Mouse (Mus musculus): ENCODE data around the gene Tmem106a. TPM values are rescaled to one million over a fixed set of nuclear protein-coding genes. Genes with fewer than 3 reads are reported as not detected.
"Not testable (repeated sequence)": the region's sequence is repeated elsewhere in the genome, so short reads cannot be mapped to it uniquely, and the experiment has no call there.

The Tmem106a gene
- total RNA-seq (2021) = 1 to 10 TPM in 1 of 2 experiments, under 1 TPM in 1; 0.96 to 1.8 TPM
- long read RNA-seq, experiment 1 = 0 reads
- long read RNA-seq, experiment 2, partial matches to known transcripts = 1 of 1 reads
- long read RNA-seq, experiment 2, other reads (novel, unspliced or antisense) = 0 of 1 reads

DNA sequence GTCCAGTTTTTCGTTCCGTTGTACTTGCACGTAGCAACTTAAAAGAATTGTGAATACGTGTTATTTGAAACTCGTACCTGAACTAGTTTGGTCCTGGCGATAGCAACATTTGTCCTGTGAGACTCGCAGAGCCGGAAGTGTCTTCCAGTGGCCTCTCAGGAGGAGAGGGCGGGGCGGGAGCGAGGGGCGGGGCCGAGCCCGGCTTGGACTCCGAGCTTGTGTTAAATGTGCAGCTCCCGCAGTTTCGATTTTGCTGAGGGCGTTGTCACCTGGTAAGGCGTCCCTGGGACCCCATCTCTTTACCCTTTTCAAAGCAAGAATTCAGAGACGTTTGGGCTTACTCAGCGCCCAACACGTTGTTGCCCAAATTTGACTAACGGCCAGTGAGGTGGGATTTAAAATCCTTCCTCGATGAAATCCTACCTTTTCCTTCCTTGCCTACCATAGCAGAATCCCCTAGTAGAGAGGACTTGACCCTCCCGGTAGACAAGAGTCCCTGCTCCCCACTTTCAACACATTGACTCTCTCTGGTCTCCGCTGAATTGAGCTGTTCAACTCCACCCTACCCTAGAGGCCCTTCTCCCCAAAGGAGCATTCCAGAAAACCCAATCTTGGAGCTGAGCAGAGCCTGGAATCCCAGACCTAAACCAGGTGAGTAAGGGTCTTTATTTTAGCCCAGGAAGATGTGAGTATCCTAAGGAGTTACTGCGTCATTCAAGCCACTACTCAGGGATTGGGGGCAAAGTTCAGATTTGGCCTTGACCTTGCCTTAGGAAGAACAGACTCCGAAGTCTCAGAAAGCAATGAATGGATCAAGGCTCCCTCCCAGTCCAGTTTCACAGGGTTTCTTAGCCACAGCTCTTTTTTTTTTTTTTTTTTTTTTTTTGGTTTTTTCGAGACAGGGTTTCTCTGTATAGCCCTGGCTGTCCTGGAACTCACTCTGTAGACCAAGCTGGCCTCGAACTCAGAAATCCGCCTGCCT is at the start of gene Tmem106a:
TSS of gene Tmem106a (plus strand) at position 189 of the 982 bp plus-strand sequence.
- peak in 1 of 2 experiments; percentile 40 for DNase-seq
- intact Hi-C loops (cut with DNase I) = no loop called here

DNA sequence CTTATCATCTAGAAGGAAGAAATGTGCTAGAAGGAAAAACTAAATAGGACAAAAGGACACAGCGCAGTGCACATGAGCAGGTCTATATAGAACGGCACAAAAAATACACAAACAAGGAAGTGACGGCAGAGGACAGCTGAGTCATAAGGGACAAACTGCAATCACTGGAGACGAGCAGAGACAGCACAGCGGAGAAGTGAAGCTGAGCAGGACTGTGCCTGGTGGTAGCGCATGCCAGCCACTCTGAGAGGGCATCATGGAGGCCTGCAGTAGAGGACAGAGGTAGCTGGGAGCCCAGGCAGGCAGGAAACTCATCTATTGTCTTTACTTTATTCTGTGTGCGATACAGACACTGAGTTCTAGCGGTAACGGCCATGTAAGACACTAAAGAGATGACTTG is 38.5 kb upstream of the Tmem106a start:
- no peak for DNase-seq
- intact Hi-C loops (cut with DNase I) = no loop called here

DNA sequence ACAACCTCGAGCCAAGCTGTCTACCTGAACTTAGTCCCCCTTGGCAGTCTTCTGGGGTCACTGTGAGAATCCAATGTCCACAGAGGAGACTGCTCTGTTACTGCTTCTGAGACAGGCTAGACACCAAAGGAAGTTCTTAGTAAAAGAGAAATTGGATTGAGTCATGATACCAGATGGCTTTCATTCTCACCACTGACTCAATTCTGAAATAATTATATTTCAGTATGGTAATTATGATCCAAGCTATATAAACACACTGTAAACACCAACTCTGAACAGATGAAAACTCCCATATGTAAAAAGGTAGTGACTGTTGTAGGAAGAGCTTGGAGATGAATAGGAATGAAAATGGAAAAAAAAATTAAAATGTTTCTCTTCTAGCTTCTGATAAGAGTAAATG is 37.9 kb upstream of the Tmem106a start:
- intact Hi-C loops (cut with DNase I) = no loop called here
- DNase-seq = no peak

DNA sequence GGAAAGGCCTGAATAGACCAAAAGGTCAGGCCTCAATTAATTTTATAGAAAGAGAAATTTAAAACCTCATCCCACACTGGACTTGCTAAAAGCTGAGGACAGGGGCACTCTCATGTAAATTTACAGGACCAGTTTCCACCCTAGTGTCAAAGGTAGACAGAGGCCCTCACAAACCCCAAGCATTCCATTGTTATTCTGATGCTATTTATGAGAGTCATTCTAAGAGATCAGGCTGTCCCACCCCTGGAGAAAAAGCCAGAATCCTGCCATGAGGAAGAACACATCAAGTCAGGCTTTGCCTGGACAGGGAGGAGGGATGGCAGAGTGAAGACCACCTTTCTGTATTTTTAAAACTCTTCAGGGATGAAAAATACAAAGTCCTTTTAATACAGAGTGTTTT is 33.5 kb upstream of the Tmem106a start:
- DNase-seq = no peak
- intact Hi-C loops (cut with DNase I) = loop anchor here (5.0 kb wide), 1 partner anchor 76 kb away; no protein-coding TSS in a partner anchor

DNA sequence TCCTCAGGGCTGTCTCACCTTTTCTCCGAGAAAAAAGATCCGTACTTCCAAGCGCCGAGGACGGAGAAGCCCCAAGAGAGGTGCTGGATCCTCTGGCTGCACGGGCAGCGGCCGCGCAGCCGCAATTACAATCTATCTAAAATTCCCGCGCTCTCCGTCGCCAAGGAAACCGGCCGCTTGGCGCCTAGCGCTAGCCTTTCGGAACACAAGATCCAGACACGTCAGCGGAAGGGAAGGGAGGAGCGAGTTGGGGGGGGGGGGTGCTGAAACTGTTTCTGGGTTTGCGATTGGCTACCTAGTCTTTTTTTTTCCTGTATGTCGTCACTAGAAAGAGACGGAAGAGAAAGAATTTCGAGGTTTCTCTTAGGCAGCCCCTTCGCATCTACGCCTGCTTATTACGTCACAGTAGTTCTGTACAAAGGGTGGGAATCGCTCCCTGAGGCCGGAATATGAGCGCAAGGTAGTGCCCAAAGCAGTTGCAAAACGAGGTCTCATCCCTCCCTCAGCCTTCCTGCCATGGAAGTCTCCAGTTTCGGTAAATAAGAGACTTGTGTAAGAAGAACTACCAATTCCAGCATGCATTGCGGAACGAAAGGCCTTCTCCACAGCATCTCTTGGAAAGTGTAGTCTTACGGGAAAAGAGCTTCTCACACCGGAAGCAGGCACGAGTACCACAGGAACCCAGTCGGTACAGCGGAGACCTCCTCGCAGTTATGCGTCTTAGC is 30.1 kb upstream of the Tmem106a start, which contains the start of the genes Brca1 and Nbr1:
TSS of gene Brca1 (minus strand) at position 205 of the 725 bp plus-strand sequence.
TSS of gene Nbr1 (plus strand) at position 399 of the 725 bp plus-strand sequence.
- DNase-seq = peak; percentile 91 to 95
- intact Hi-C loops (cut with DNase I) = no loop called here

DNA sequence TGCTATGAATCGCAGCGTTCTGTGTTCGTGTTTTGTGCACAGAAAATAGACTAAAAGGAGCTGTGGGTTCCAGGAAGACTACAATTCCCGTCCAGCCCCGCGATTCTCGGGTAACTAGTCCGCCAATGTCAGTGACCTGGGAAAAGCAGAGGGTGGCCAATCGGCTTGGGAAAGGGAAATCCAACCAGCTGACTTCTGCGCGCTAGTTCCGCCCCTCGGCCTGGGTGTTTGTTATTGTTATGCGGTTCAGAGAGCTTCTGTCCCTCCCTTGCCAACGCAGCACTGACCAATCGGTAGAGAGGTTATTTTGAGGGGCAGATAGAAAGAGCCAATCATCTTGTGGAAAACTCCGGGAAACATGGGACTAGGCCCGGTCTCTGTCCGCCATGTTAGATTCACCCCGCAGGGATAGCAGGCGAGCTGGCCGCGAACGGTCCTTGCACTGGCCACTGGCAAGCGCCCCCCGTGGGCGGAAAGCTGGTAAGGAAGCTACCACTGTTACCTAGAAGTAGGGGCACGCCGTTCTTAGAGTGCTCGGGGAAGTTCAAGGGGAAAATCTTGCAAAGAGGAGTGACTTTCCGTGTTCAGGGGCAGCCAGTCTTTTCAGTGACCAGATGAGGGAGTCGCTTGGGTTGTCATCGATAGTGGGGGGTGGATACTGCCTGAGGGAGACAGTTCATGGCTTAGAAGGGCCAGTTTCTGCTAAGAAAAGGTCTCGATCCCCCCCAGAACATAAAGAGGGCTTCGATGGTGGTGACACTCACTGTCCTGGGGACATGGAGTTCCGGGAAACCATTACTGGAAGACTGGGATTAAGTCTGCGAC is 29.4 kb upstream of the Tmem106a start:
- intact Hi-C loops (cut with DNase I) = no loop called here
- peak; percentile 92 to 93 for DNase-seq

DNA sequence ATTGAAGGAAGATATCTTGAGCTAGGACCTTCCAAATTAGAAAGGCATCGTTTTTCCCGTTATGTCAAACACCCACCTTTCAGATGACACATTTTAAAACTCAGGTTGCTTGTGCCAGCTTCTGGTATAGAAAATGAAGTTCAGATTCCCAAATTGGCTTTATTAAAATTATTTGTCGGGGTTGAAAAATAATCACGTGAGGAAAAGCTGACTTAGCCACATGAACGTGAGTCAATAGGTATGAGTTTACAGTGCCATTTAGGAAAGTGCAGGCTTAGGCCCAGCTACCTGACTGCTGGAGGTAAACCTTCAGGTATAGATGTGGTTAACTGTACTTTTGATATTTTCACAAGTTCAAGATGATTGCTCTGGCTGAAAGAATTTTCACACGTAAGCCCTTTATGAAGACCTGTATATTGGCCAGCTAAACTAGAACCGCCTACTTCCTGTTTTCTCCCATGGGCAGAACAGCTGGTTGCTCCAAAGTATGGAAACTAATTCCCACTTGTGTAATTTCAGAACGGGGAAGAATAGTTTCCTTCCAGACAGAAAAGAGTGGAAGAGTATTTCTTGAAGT is 28.6 kb upstream of the Tmem106a start:
- intact Hi-C loops (cut with DNase I) = no loop called here
- DNase-seq = no peak

DNA sequence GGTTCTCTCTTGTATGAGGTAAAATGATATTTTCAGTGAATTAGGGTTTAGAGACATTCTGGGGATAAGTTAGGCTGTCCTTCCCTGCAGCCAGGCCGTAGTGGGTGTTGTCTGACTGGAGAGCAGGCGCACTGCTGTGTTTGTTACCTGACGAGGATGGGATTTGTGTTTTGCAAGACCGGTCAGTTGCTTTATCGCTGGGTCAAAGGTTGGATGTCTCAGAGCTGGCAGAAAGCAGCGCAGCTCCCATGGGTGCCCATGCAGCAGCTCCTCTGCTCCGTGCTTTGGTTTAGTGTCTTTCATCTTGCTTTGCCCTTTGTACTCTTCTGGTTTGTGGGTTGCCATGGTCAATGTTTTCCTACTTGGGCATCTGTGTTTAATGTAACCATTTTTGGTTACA is 25.5 kb upstream of the Tmem106a start:
- intact Hi-C loops (cut with DNase I) = no loop called here
- no peak for DNase-seq

DNA sequence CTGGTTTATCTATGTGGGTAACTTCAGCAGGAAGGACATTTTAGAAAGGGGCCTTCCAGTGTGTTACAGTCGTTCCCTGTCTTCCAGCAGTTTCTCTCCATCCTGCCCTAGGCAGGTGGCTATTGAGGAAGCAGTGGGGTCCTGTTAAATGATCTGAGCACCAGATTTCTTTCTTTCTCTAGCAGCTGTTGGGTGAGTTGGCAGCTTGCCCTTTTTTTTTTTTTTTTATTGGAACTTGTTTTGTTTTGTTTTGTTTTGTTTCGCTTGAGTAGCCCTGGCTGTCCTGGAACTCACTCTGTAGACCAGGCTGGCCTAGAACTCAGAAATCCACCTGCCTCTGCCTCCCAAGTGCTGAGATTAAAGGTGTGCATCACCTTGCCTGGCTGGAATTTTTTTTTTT is 25.1 kb upstream of the Tmem106a start:
- DNase-seq = no peak
- intact Hi-C loops (cut with DNase I) = no loop called here

DNA sequence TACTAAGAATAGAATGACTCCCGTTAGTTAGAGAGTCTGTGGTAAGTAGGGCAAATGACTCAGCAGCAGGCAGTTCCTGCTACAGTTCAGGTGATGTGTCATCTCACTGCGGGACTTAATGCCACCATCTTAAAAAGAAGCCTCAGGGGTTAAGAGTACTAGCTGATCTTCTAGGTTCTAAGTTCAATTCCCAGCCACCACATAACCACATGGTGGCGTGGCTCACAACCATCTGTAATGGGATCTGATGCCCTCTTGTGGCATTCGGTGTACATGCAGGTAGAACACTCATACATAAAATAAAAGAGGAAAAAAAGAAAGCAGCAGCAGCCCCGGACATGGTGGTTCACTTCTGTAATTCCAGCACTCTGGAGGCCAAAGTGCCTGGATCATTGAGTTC is 19.7 kb upstream of the Tmem106a start:
- intact Hi-C loops (cut with DNase I) = no loop called here
- DNase-seq = peak in 1 of 2 experiments; percentile 16

DNA sequence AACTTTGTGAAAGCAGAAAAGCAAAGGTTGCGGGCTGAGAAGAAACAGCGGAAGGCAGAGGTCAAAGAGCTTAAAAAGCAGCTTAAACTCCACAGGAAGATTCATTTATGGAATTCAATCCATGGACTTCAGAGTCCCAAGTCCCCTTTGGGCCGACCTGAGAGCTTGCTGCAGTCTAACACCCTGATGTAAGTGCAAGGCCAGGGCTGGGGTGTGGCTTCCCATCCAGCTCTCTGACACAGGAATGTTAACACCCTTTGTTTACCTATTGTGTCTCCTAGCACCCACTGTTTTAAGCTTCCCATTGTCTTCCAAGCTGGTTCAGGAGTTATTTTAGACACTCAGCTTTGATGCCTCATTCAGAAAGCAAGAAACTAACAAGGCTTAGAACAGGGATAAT is 13.6 kb upstream of the Tmem106a start:
- DNase-seq = no peak
- intact Hi-C loops (cut with DNase I) = no loop called here

DNA sequence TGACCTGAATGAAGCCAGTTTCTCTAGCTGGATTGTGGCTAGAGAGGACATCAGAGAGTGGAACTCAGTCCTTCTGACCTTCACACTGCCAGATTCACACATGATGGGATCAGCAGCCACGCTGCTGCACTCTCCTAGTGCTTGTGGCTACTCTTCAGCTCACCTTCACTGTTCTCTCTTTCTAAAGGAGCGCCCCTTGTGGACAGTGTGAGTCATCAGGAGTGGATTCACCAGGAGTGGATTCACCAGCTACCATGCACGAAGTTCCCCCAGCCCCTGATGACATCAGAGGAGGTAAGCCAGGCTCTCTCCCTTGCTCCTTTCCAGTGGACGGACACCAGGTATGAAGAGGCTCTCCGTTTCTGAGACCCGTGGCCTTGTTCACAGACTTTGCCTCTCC is 5.9 kb upstream of the Tmem106a start:
- no peak for DNase-seq
- intact Hi-C loops (cut with DNase I) = no loop called here

DNA sequence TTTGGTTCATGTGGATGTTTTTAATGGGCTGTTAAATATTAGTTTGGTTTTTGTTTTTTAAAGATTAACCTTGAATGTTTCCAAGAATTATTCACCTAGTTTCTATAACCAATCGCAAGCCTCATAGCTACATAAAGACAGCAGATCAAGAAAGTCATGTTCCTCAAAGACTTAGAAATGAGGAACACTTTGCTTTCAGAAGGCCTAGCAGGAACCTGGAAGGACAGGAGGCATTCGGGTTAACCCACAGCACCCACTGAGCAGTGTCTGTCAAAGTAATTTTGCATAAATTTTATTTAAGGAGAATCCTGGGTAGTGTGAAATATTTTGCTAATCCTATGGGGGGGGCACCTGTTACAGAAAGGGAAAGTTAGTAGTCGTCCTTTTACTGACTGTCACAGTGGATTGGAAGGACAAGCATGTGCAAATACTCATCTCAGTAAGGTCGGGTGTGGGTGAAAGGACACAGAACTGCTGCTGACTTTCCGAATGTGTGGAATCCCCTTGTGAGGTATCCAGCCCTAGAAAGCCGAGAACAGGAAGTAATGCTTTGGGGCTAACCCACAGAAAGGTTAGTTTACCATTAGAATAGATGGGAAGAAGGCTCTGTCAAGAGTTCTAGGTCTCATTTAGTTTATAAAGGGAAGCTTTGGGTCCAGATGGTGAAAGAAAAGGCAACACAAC is 819 bp upstream of the Tmem106a start:
- DNase-seq = no peak
- intact Hi-C loops (cut with DNase I) = no loop called here

DNA sequence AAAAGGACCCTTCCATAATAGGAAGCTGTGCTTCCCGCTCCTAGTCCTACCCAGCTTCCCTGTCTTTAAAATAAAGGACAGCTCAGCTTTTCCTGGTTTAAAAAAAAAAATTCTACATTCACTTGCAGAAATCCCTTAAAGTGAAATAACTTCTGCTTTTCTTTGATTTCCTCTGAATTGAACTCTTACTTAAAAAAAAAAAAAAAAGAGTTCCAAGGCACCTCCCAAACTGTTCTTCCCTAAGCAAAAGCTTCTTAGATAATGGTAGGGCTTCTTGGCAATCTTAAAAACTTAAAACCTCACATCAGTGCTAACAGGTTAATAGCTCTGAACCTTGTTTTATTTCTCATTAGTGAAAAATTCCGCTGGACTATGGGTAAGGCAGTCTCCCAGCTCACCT is 1.2 kb downstream of the Tmem106a start:
- intact Hi-C loops (cut with DNase I) = no loop called here

DNA sequence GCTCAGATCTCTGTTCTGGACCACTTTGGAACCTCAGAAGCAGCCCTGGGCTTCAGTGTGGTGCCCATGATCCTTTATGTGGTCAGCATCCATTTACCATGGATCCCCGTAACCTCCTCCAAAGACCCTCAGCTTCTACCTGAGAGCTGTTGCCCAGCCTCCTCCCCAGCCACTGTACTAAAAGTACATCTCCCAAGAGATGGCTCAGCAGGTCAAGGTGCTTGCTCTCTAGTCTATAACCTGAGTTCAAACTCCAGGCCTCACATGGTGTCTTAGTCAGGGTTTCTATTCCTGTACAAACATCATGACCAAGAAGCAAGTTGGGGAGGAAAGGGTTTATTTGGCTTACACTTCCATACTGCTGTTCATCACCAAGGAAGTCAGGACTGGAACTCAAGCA is 3.0 kb downstream of the Tmem106a start:
- DNase-seq; intact Hi-C loops (cut with DNase I): not testable (repeated sequence)

More for the DNA sequence above, 1.2 kb downstream of the Tmem106a start:
- DNase-seq = no peak

DNA sequence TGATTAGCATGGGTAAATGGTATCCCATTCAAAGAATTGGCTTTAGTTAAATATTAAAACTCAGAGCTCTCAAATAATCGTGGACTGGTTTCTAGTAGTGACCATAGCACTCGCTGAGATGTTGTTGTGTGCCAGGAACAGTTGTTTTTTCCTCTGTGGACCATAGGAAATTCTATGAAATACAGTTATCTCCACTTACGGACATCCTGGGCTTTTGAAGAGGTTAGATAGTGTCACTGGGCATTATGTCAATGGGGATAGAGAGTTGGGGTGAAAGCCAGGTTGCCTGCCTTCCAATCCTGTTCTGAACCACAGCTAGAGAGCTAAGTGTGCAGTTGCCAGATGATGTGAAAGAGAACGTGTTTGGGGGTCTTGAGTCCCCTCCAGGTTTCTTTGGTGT is 3.8 kb downstream of the Tmem106a start:
- DNase-seq = no peak
- intact Hi-C loops (cut with DNase I) = no loop called here

DNA sequence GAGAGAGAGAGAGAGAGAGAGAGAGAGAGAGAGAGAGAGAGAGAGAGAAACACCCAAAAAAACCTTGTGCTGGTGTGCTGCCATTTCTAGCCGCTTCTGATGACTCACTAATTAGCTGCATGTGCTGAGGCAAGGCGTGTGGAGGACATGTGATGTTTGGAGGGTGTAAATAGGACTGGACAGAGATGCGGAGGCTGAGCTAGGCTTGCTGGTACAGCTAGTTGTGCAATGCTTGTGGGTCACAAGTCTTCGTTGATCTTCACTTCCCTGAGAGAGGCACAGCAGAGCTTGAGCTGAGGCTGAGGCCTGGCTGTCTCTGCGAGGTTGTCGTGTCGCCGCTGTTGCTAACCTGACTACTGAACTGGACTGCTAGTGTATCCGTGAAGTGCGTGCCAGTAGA is 5.6 kb downstream of the Tmem106a start:
- intact Hi-C loops (cut with DNase I) = no loop called here
- no peak for DNase-seq

DNA sequence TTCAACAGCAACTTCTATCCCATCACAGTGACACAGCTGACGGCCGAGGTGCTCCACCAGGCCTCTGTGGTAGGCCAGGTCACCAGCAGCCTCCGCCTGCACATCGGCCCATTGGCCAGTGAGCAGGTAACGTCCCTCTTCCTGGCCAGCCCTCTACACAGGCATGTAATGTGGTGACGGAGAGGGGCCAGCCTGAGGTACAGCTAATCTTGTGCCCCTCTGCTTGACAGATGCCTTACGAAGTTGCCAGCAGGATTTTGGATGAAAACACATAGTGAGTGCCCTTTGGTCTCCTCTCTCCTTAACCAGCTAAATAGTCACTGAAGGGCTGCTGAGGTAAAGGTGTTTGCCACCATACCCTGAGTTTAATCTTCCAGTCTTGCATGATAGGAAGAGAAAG is 6.8 kb downstream of the Tmem106a start:
- intact Hi-C loops (cut with DNase I) = no loop called here

DNA sequence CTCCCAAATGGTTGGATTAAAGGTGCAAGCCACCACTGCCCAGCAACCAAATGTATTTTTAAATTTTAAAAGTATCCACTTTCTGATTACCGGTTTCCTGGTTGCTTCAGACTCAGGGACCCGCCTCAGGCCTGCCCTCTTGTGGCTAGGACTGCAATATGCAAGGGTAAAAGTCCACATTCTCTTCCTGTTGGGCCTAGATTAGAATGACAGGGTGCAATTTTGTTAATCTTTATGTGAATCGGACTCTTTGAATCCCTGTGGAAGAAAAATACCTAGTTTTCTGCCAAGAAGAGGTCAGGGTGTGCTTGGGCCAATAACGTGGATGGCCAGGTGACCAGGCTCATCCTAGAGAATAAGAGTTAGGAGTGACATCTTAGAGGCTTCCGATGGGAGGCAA is 7.4 kb downstream of the Tmem106a start:
- intact Hi-C loops (cut with DNase I) = no loop called here
- peak in 1 of 2 experiments; percentile 17 for DNase-seq

More for the DNA sequence above, 6.8 kb downstream of the Tmem106a start:
- DNase-seq = no peak

All from gastrocnemius, postnatal 36 days (tissue).